Mouse (Mus musculus) hindbrain, embryonic 11.5 days (tissue): ENCODE measurements around the gene Cnksr1. TPM values are rescaled to one million over a fixed set of nuclear protein-coding genes. Genes with fewer than 3 reads are reported as not detected.

Experiments
- ATAC-seq: fragments of 200-750 bp; cut with Nextera tagmentation; 2 replicates; pipeline ENCODE4 v1.8.0; 2017; ENCODE audit warnings: mild to moderate bottlenecking, moderate TSS enrichment, moderate library complexity; ENCODE audit not compliant: low FRiP score
- DNase-seq: peaks from one replicate; pipeline ENCODE4 v3.0.0-alpha.2; 2015; ENCODE audit warnings: low spot score
- H3K27ac ChIP-seq: fragments of 300-500 bp; sonication (generic); 2 replicates; pipeline ENCODE4 v1.5.1; 2014; ENCODE audit warnings: mild to moderate bottlenecking, low read depth, low read length
- H3K27me3 ChIP-seq: fragments of 300-500 bp; sonication (generic); 2 replicates; pipeline ENCODE4 v1.6.1; 2014; ENCODE audit warnings: mild to moderate bottlenecking, low read length, moderate library complexity, mixed read lengths; ENCODE audit not compliant: control insufficient read depth, insufficient read depth
- H3K36me3 ChIP-seq: fragments of 300-500 bp; sonication (generic); 2 replicates; pipeline ENCODE4 v1.6.1; 2014; ENCODE audit warnings: mild to moderate bottlenecking, low read length, moderate library complexity, mixed read lengths; ENCODE audit not compliant: control insufficient read depth, insufficient read depth
- H3K4me1 ChIP-seq: fragments of 300-500 bp; sonication (generic); replicated peaks from 2 replicates; pipeline ENCODE4 v1.6.1; 2014; ENCODE audit warnings: low read length, mixed read lengths; ENCODE audit not compliant: control insufficient read depth, insufficient read depth
- H3K4me2 ChIP-seq: fragments of 300-500 bp; sonication (generic); replicated peaks from 2 replicates; pipeline ENCODE4 v1.6.1; 2014; ENCODE audit warnings: mild to moderate bottlenecking, low read depth, low read length
- H3K4me3 ChIP-seq: fragments of 300-500 bp; sonication (generic); 2 replicates; pipeline ENCODE4 v1.5.1; 2014; ENCODE audit warnings: low read depth, low read length
- H3K9ac ChIP-seq: fragments of 300-500 bp; sonication (generic); 2 replicates; pipeline ENCODE4 v1.6.1; 2014; ENCODE audit warnings: low read depth, low read length
- H3K9me3 ChIP-seq: fragments of 300-500 bp; sonication (generic); 2 replicates; pipeline ENCODE4 v1.6.1; 2016; ENCODE audit warnings: low read length; ENCODE audit not compliant: control insufficient read depth
- WGBS: fragments of 180-500 bp; shearing (Covaris S2); extraction: QIAGEN DNeasy Blood & Tissue Kit; methylation state at CpG from one replicate; pipeline ENCODE4 v1.1.7; 2014; 5-methylcytosine and 5-hydroxymethylcytosine counted together
- polyA plus RNA-seq: library from polyadenylated mRNA; unstranded; fragments of >200 nt; fragmentation: Nextera tagmentation; extraction: Ambion mirVana; gene quantifications from 2 replicates; pipeline ENCODE4 v1.2.1, GENCODE M21; 2014

Gene Cnksr1
- polyA plus RNA-seq, 1 experiment from 2014 or later, result 0.28 TPM

GRCm38 (mm10) chr4:134185569-134185968 lies 52.6 kb downstream of the Cnksr1 start:
- ATAC-seq (no peak), DNase-seq (no peak)
- H3K9ac ChIP-seq, result peak overlapping the region; percentile 83; the same call in 1 of the 2 replicates
- no peaks in the 10 kb centered on the region for H3K27me3 ChIP-seq
- 81% methylated on average over 3 of the region's 3 CpGs for WGBS
- peak overlapping the region; percentile 86 for H3K4me2 ChIP-seq
- no peak overlapping the region for H3K27ac ChIP-seq
- H3K36me3 ChIP-seq, result no peaks in the 10 kb centered on the region
- H3K4me3 ChIP-seq, result peak overlapping the region; percentile 77; the same call in 1 of the 2 replicates
- H3K4me1 ChIP-seq, result 0 out of 2 replicates have a peak, but pooled peaks cover 2% of the 10 kb centered on the region
- H3K9me3 ChIP-seq, result no peaks in the 10 kb centered on the region

DNA sequence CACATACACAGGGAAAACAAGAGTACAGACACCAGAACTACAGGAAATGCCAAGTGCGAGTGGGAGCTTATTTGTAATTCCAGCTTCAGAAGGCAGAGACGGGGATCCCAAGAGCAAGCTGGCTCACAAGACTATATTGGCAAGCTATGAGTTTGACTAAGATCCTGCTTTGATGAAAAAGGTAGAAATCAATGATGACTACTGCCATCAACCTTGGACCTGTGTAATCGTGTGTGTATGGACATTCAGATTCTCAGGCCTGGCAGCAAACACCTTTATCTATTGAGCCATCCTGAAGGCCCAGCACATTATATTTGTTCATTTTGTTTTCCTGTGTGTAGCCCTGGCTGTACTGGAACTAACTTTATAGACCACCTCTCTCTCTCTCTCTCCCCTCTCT lies 54.5 kb downstream of the Cnksr1 start:
- no peak overlapping the region for H3K9ac ChIP-seq
- no peak overlapping the region for H3K27ac ChIP-seq
- H3K4me2 ChIP-seq, result no peak overlapping the region
- H3K27me3 ChIP-seq, result no peaks in the 10 kb centered on the region
- no peaks in the 10 kb centered on the region for H3K9me3 ChIP-seq
- WGBS, result 89% methylated on average over 3 of the region's 3 CpGs
- H3K4me3 ChIP-seq, result no peak overlapping the region
- no peak for DNase-seq
- 0 out of 2 replicates have a peak, but pooled peaks cover 2% of the 10 kb centered on the region for H3K4me1 ChIP-seq
- ATAC-seq, result no peak
- H3K36me3 ChIP-seq, result no peaks in the 10 kb centered on the region

- Histone ChIP-seq H3K9me3 (no peaks in the 10 kb centered on the region), H3K9ac (no peak overlapping the region), H3K4me1 (0 out of 2 replicates have a peak, but pooled peaks cover 2% of the 10 kb centered on the region), H3K27me3 (no peaks in the 10 kb centered on the region), H3K27ac (no peak overlapping the region), H3K4me3 (no peak overlapping the region), H3K4me2 (no peak overlapping the region), H3K36me3 (no peaks in the 10 kb centered on the region)
- DNase-seq (no peak), ATAC-seq (no peak)
These were observed 56.4 kb downstream of the Cnksr1 start for GRCm38 (mm10) chr4:134181825-134182224.

- ATAC-seq (no peak), DNase-seq (no peak)
- H3K4me1 ChIP-seq, result 0 out of 2 replicates have a peak, but pooled peaks cover 2% of the 10 kb centered on the region
- no peaks in the 10 kb centered on the region for H3K36me3 ChIP-seq
- H3K9me3 ChIP-seq, result no peaks in the 10 kb centered on the region
- 93% methylated on average over 1 of the region's 1 CpGs for WGBS
- no peaks in the 10 kb centered on the region for H3K27me3 ChIP-seq
- no peak overlapping the region for H3K4me2 ChIP-seq
- no peak overlapping the region for H3K9ac ChIP-seq
- no peak overlapping the region for H3K27ac ChIP-seq
- no peak overlapping the region for H3K4me3 ChIP-seq
These were observed 57.1 kb downstream of the Cnksr1 start for GRCm38 (mm10) chr4:134181112-134181511.

Other genes starting within 250 kb of the Cnksr1 start
- gene Dhdds, start 237.5 kb downstream of the Cnksr1 start, polyA plus RNA-seq, result 34.9 and 38.1 TPM in 2 replicates
- gene Lin28a, start 219.6 kb downstream of the Cnksr1 start, polyA plus RNA-seq, result 2.9 and 3.7 TPM in 2 replicates
- not detected in 2 replicates for gene Zfp683, start 184.6 kb downstream of the Cnksr1 start, polyA plus RNA-seq
- gene Crybg2, start 177.6 kb downstream of the Cnksr1 start, polyA plus RNA-seq, result 1.4 and 1.8 TPM in 2 replicates
- gene Cd52, start 143.3 kb downstream of the Cnksr1 start, polyA plus RNA-seq, result 4.5 and 5.1 TPM in 2 replicates
- gene Ubxn11, start 135.8 kb downstream of the Cnksr1 start, polyA plus RNA-seq, result 5.7 and 5.8 TPM in 2 replicates
- 337 and 396 TPM in 2 replicates for gene Sh3bgrl3, start 109.6 kb downstream of the Cnksr1 start, polyA plus RNA-seq
- gene Cep85, start 51.3 kb downstream of the Cnksr1 start, polyA plus RNA-seq, result 27.8 and 27.9 TPM in 2 replicates
- gene Gm7534, start 35.4 kb downstream of the Cnksr1 start, polyA plus RNA-seq, result 0.06 TPM in 1 of 2 replicates, not detected in the other
- gene Catsper4, start 11.0 kb downstream of the Cnksr1 start, polyA plus RNA-seq, result not detected in 2 replicates
- 0.20 and 0.32 TPM in 2 replicates for gene E130218I03Rik, start 5.3 kb upstream of the Cnksr1 start, polyA plus RNA-seq
- 18.3 and 20.4 TPM in 2 replicates for gene Zfp593, start 7.2 kb upstream of the Cnksr1 start, polyA plus RNA-seq
- 0.42 and 0.56 TPM in 2 replicates for gene Gm30191, start 8.5 kb upstream of the Cnksr1 start, polyA plus RNA-seq
- 5.1 and 5.7 TPM in 2 replicates for gene Grrp1, start 15.7 kb upstream of the Cnksr1 start, polyA plus RNA-seq
- 23.5 and 25.1 TPM in 2 replicates for gene Pdik1l, start 49.5 kb upstream of the Cnksr1 start, polyA plus RNA-seq
- gene Trim63, start 76.7 kb upstream of the Cnksr1 start, polyA plus RNA-seq, result 0.12 and 0.32 TPM in 2 replicates
- not detected in 2 replicates for gene Slc30a2, start 104.8 kb upstream of the Cnksr1 start, polyA plus RNA-seq
- 0.18 and 0.26 TPM in 2 replicates for gene Extl1, start 145.5 kb upstream of the Cnksr1 start, polyA plus RNA-seq
- 7.9 and 10.2 TPM in 2 replicates for gene Pafah2, start 157.9 kb upstream of the Cnksr1 start, polyA plus RNA-seq
- 4,486 and 4,492 TPM in 2 replicates for gene Stmn1, start 229.9 kb upstream of the Cnksr1 start, polyA plus RNA-seq